Mouse (Mus musculus) heart, embryonic 13.5 days (tissue): ENCODE results near the gene Zbtb39. TPM values are rescaled to one million over a fixed set of nuclear protein-coding genes. Genes with fewer than 3 reads are reported as not detected.

Source experiments
- polyA plus RNA-seq: library from polyadenylated mRNA; unstranded; fragments of >200 nt; fragmentation: Nextera tagmentation; extraction: Ambion mirVana; gene quantifications from 2 replicates; pipeline ENCODE4 v1.2.1, GENCODE M21; 2015

Zbtb39 gene
- polyA plus RNA-seq, 1 experiment from 2014 or later = 2.0 TPM

Other genes starting within 250 kb of the Zbtb39 start
- 0.76 and 1.0 TPM in 2 replicates for gene Stac3, start 237.9 kb upstream of the Zbtb39 start, polyA plus RNA-seq
- 14.2 and 18.1 TPM in 2 replicates for gene Ndufa4l2, start 224.6 kb upstream of the Zbtb39 start, polyA plus RNA-seq
- 78.3 and 84.5 TPM in 2 replicates for gene Shmt2, start 217.1 kb upstream of the Zbtb39 start, polyA plus RNA-seq
- 0.62 TPM in 2 replicates for gene Nxph4, start 205.0 kb upstream of the Zbtb39 start, polyA plus RNA-seq
- gene Lrp1, start 118.4 kb upstream of the Zbtb39 start, polyA plus RNA-seq = 30.7 and 37.9 TPM in 2 replicates
- gene Stat6, start 96.6 kb upstream of the Zbtb39 start, polyA plus RNA-seq = 24.5 and 24.6 TPM in 2 replicates
- 7.1 and 7.4 TPM in 2 replicates for gene Nemp1, start 72.6 kb upstream of the Zbtb39 start, polyA plus RNA-seq
- gene Nab2, start 71.0 kb upstream of the Zbtb39 start, polyA plus RNA-seq = 9.7 and 10.4 TPM in 2 replicates
- gene Myo1a, start 34.4 kb upstream of the Zbtb39 start, polyA plus RNA-seq = 0.27 and 0.28 TPM in 2 replicates
- gene Tac2, start 15.1 kb upstream of the Zbtb39 start, polyA plus RNA-seq = 1.2 and 2.0 TPM in 2 replicates
- gene Gpr182, start 12.2 kb downstream of the Zbtb39 start, polyA plus RNA-seq = 20.2 TPM in 2 replicates
- gene Rdh1, start 20.2 kb downstream of the Zbtb39 start, polyA plus RNA-seq = not detected in 2 replicates
- gene Rdh16f1, start 20.2 kb downstream of the Zbtb39 start, polyA plus RNA-seq = not detected in 2 replicates
- 0.15 and 0.23 TPM in 2 replicates for gene Rdh9, start 36.8 kb downstream of the Zbtb39 start, polyA plus RNA-seq
- gene Rdh16, start 61.6 kb downstream of the Zbtb39 start, polyA plus RNA-seq = not detected in 2 replicates
- not detected in 2 replicates for gene Rdh19, start 110.4 kb downstream of the Zbtb39 start, polyA plus RNA-seq
- gene Rdh16f2, start 126.9 kb downstream of the Zbtb39 start, polyA plus RNA-seq = not detected in 2 replicates
- gene Rdh7, start 149.3 kb downstream of the Zbtb39 start, polyA plus RNA-seq = not detected in 2 replicates
- not detected in 2 replicates for gene Sdr9c7, start 159.0 kb downstream of the Zbtb39 start, polyA plus RNA-seq